Mouse (Mus musculus) heart, adult 18-20 months (tissue): ENCODE results near the gene Gm3383. TPM values are rescaled to one million over a fixed set of nuclear protein-coding genes. Genes with fewer than 3 reads are reported as not detected.
"Not testable (repeated sequence)": the region's sequence is repeated elsewhere in the genome, so short reads cannot be mapped to it uniquely, and the experiment has no call there.

Source experiments
- DNase-seq, 2 experiments: peaks; one replicate each; pipeline ENCODE4 v3.0.0; 2021 to 2022; ENCODE audit warnings: mixed read lengths in 1 of 2
- long read RNA-seq, 2 experiments: library from polyadenylated mRNA; stranded (forward); transcript quantifications; one replicate each; pipeline ENCODE4 v2.0.0; 2021
- total RNA-seq, 2 experiments: library from RNA; stranded (reverse); gene quantifications; 2 replicates each; pipeline ENCODE4 v1.2.3; 2021

Gene Gm3383
- total RNA-seq = under 1 TPM in 1 of 2 experiments, not detected in 1; 0.77 TPM
- long read RNA-seq, experiment 1 = 0 reads
- long read RNA-seq, experiment 2 = 0 reads

DNA sequence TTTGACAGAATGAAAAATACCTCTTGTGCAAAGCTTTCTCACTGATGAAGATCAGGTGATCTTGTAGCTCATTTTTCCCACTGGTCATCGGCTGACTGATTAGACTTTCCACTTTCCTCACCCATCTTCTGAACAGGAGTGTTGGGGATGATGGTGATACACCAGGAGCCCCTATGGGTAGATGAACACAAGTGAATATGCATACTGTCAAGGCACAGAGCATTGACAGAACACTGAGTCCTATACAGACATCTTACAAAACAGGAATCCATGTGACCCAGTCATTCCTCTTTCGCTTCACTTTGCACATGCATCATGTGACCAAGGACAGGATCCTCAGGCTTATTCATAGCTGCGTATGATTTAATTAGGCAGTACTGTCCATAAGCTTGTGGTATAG is at the start of gene Gm3383:
Gene Gm3383 (minus strand): TSS at position 101 of the 400 bp plus-strand sequence.
- not testable (repeated sequence) for DNase-seq

DNA sequence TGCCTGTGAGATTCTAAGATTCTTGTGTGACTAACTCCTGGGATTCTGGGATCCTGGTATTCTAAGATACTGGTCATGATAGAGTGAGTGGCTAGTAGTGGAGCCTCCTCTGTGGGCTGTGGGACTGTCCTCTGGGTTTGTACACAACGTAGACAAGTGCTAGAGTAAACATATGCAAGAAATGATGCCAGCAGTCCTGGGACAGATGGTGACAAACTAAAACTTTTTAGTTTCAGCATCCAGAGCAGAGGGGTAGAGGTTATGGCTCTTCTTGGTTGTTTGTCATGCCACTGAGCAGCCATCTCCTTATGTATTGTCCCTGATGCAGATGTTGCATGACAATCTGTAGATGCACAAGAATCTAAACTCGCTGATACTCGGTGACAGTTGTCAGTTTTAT is 48.1 kb upstream of the Gm3383 start:
- not testable (repeated sequence) for DNase-seq

DNA sequence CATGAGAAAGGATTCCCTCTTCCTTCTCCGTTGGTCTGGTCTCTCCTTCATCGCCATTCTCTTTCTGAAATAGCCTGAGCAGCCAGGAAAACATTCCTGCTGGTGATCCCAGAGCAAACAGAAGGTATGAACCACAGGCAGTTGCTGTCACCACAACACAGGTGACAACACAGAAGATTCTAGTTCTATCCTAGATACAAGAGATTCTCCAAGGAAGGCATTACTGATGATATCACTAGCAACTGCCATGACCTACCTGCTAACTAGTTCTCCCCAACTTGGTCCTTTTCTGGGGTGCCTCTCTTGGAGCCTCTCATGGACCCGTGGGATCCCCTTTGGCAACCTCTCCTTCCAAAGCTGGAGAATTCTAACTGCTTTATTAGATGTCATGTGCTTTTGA is 22.4 kb upstream of the Gm3383 start, which contains the start of gene Gm3424:
Gene Gm3424 (minus strand): TSS at position 101 of the 400 bp plus-strand sequence.
- not testable (repeated sequence) for DNase-seq

DNA sequence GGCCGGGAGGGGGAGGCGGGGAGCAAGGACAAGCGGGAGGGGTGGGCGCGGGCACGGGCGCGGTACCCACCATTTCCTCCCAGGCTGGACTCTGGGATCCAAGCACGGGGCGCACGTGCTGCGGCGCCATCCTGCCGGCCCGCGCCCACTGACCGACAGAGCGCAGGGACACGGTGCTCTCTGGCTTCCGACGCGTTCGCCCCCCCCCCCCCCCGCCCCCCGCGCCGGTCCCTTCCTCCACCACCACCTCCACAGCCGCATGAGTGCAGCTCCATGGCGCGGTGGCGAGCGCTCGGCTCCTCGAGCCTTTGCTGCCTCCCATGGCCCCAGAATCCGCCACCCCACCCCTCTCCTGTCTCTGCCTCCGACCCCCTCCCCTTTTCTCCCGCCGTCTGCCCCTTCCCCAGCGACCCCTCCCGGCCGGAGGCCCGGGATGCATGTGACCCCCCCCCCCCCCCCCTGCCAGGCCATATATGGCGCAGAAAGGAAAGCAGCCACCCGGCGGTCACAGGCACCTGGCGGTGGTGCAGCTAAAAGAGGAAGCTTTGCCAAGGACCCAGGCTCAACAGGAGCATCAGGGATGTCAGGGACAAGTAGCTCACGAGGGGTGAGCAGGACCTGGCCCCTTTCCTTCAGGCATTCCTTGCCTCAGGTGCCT is 5.0 kb upstream of the Gm3383 start:
- DNase-seq = not testable (repeated sequence)

DNA sequence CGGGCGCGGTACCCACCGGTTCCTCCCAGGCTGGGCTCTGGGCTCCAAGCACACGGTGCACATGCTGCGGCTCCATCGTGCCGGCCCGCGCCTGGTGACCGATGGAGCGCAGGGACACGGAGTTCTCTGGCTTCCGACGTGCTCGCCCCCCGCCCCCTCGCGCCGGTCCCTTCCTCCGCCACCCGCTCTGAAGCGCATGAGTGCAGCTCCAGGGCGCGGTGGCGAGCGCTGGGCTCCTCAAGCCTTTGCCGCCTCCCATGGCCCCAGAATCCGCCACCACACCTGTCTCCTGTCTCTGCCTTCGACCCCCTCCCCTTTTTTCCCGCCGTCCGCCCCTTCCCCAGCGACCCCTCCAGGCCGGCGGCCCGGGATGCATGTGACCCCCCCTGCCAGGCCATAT is 66.3 kb downstream of the Gm3383 start, which contains the start of gene Gm3373:
Gene Gm3373 (minus strand): TSS at position 101 of the 400 bp plus-strand sequence.
- not testable (repeated sequence) for DNase-seq

DNA sequence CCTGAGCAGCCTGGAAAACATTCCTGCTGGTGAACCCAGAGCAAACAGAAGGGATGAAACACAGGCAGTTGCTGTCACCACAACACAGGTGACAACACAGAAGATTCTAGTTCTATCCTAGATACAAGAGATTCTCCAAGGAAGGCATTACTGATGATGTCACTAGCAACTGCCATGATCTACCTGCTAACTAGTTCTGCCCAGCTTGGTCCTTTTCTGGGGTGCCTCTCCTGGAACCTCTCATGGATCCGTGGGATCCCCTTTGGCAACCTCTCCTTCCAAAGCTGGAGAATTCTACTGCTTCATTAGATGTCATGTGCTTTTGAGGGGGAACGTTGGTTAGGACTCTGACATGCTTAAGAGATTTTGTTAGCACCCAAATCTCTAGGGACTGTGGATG is 120.4 kb downstream of the Gm3383 start, which contains the start of gene Gm9603:
Gene Gm9603 (minus strand): TSS at position 101 of the 400 bp plus-strand sequence.
- DNase-seq = not testable (repeated sequence)

DNA sequence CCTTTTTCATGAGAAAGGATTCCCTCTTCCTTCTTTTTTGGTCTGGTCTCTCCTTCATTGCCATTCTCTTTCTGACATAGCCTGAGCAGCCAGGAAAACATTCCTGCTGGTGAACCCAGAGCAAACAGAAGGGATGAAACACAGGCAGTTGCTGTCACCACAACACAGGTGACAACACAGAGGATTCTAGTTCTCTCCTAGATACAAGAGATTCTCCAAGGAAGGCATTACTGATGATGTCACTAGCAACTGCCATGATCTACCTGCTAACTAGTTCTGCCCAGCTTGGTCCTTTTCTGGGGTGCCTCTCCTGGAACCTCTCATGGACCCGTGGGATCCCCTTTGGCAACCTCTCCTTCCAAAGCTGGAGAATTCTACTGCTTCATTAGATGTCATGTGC is 174.9 kb downstream of the Gm3383 start, which contains the start of gene Gm8265:
Gene Gm8265 (minus strand): TSS at position 101 of the 400 bp plus-strand sequence.
- not testable (repeated sequence) for DNase-seq

Other genes starting within 250 kb of the Gm3383 start
- not detected for gene Gm8265, start 175.0 kb downstream of the Gm3383 start, total RNA-seq
- gene Gm9603, start 120.5 kb downstream of the Gm3383 start, total RNA-seq = not detected
- gene Gm3373, start 66.4 kb downstream of the Gm3383 start, total RNA-seq = not detected
- gene Gm3424, start 22.3 kb upstream of the Gm3383 start, total RNA-seq = not detected
- under 1 TPM; 0.18 to 0.22 TPM for gene Gm8237, start 72.4 kb upstream of the Gm3383 start, total RNA-seq
- gene Gm3248, start 153.8 kb upstream of the Gm3383 start, total RNA-seq = under 1 TPM in 1 of 2 experiments, not detected in 1; 0.37 TPM
- gene Gm3453, start 171.2 kb upstream of the Gm3383 start, total RNA-seq = not detected